In genomic region chr14:92566986-92567385, GRCm38 (mm10) we compare ENCODE assay signal across 11 mouse cellular contexts.
"Had no signal": no experiment of that assay in that cellular context is flagged by ENCODE, and none has a peak within 500 bp of the region (broad histone marks: within the 10 kb centered on the region; RNA-seq: fewer than 3 reads in every experiment).

No protein-coding gene starts in this region.

- H3K27ac ChIP-seq: kidney, embryonic 15.5 days; limb, embryonic 15.5 days; liver, embryonic 13.5 days; midbrain, embryonic 15.5 days; neural tube, embryonic 13.5 days; stomach, embryonic 15.5 days had no signal

- H3K4me2 ChIP-seq: kidney, embryonic 15.5 days; limb, embryonic 15.5 days; liver, embryonic 13.5 days; midbrain, embryonic 15.5 days; neural tube, embryonic 13.5 days; stomach, embryonic 15.5 days had no signal

- DNase-seq: kidney, postnatal 14 days; liver, embryonic 13.5 days; lung, adult 18-20 months; right cerebral cortex, postnatal 14 days; thymus, adult 2 months; thymus, postnatal 25 days had no signal

- H3K27me3 ChIP-seq: kidney, embryonic 15.5 days; limb, embryonic 15.5 days; liver, embryonic 13.5 days; midbrain, embryonic 15.5 days; neural tube, embryonic 13.5 days; stomach, embryonic 15.5 days had no signal

- H3K4me3 ChIP-seq: kidney, embryonic 15.5 days; limb, embryonic 15.5 days; liver, embryonic 13.5 days; midbrain, embryonic 15.5 days; neural tube, embryonic 13.5 days; stomach, embryonic 15.5 days had no signal

- H3K4me1 ChIP-seq: kidney, embryonic 15.5 days; limb, embryonic 15.5 days; liver, embryonic 13.5 days; midbrain, embryonic 15.5 days; neural tube, embryonic 13.5 days; stomach, embryonic 15.5 days had no signal

- H3K9me3 ChIP-seq: kidney, embryonic 15.5 days; limb, embryonic 15.5 days; liver, embryonic 13.5 days; midbrain, embryonic 15.5 days; neural tube, embryonic 13.5 days; stomach, embryonic 15.5 days had no signal

- H3K36me3 ChIP-seq: kidney, embryonic 15.5 days; limb, embryonic 15.5 days; liver, embryonic 13.5 days; midbrain, embryonic 15.5 days; neural tube, embryonic 13.5 days; stomach, embryonic 15.5 days had no signal

- H3K9ac ChIP-seq: kidney, embryonic 15.5 days; limb, embryonic 15.5 days; liver, embryonic 13.5 days; midbrain, embryonic 15.5 days; neural tube, embryonic 13.5 days; stomach, embryonic 15.5 days had no signal

- ATAC-seq: midbrain, embryonic 15.5 days had no signal
